Mouse (Mus musculus) A20 (cell line): ENCODE results near the gene Nrm.

ENCODE experiments used
- DNase-seq: peaks from one replicate; pipeline ENCODE4 v3.0.0-alpha.2; 2011; ENCODE audit warnings: low read depth, low spot score

Nrm gene

DNA sequence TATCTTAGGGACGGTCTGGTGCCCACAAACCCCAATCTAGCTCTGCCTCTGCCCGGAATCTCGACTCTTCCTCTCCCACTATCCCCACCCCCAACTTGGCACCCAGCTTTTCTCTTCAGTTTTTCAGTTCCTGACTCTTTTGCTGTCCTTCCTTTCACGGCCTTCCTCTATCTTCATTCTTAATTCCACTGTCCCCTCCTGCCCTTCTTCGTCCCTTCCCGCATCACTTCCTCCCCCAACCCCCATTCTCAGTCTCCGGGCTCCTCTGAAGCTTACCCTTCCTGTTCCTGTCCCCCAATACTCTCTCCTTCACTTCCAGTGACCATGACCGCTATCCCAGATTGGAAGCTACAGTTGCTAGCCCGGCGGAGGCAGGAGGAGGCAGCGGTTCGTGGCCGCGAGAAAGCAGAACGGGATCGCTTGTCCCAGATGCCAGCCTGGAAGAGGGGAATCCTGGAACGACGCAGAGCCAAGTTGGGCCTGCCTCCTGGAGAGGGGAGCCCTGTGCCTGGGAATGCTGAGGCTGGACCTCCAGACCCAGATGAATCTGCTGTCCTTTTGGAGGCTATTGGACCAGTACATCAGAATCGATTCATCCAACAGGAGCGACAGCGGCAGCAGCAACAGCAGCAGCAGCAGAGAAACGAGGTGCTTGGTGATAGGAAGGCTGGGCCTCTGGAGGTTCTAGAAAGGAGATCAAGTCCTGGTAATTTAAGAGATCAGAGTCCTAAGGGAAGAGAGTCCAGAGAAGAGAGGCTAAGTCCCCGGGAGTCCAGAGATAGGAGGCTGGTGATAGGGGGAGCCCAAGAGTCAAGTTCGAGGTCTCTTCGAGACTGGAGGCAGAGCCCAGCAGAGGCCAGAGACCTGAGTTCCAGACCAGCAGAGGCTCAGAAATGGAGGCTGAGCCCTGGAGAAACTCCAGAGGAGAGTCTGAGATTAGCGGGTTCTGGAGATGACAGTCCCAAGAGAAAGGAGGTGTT is 6.1 kb downstream of the Nrm start:
- DNase-seq = peak; percentile 83

DNA sequence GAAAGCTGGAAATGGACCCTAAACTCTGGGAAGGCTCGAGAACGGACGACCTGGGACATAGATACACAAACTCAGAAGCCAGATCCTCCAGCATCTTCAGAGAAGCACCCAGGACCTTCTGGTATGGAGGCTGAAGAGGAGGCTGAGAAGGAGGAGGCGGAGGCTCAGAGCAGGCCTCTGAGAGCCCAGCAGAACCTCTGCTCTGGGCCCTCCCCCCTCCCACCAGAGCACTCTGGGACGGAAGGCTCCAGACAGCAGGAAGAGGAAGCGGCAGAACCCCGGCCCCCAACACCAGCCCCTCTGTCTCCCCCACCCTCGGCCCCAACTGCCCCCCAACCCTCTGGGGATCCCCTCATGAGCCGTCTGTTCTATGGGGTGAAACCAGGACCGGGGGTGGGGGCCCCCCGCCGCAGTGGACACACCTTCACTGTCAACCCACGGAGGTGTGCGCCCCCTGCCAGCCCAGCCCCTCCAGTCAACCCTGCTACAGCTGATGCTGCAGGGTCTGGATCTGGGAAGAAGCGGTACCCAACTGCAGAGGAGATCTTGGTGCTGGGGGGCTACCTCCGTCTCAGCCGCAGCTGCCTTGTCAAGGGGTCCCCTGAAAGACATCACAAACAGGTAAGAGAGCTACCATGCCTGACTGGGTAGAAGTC is 7.2 kb downstream of the Nrm start:
- peak; percentile 76 for DNase-seq

DNA sequence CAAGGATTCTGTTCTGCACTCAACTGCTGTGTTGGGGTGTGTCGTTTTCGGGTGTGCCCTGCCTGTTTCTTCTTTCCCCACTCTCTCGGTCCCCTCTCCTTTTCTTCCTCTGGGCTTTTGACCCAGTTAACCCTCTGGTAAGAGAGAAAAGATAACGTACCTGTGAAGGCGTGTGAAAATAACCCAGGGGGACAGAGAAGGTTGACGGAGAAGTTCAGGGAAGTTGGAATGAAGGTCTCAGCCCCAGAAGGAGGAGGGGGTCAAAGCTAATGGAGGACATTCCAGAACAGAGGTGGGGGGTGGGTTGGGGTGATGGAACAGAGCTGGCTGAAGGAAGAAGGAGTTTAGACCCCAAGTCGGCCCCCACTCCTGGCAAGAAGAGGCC is 7.8 kb downstream of the Nrm start:
- DNase-seq = no peak

DNA sequence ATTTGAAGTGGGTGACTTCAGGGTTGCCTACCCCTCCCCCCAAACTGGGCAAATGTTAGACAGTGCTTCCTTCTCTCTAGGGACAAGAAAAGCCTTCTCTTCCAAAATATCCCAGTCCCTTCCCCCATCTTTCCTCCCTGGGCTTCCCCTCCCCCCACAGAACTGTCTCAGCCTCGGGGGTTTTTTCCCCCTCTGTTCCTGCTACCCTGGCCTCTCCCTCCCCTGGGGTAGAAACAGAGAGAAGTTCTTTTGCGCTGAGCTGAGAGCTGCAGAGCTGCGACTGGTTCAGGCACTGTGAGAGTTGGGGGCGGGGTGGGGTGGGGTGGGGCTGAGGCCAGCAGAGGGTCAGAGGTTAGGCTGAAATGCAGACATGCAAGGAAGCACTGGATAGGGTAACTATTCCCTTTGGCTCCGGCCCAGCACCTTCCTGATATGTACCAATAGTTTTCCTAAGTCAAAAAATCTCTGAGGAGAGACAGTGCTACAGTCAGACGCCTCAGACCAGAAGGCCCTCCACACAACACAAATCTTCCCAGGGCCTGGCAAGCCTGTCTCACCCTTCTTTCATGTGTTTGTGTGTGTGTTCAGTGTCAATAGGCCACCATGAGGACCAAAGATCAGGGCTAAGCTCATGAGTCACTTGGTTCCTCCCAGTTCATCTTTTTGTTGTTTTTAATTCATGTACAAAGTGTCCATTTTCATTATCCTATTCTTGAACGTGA is 8.4 kb downstream of the Nrm start:
- DNase-seq = peak; percentile 78

DNA sequence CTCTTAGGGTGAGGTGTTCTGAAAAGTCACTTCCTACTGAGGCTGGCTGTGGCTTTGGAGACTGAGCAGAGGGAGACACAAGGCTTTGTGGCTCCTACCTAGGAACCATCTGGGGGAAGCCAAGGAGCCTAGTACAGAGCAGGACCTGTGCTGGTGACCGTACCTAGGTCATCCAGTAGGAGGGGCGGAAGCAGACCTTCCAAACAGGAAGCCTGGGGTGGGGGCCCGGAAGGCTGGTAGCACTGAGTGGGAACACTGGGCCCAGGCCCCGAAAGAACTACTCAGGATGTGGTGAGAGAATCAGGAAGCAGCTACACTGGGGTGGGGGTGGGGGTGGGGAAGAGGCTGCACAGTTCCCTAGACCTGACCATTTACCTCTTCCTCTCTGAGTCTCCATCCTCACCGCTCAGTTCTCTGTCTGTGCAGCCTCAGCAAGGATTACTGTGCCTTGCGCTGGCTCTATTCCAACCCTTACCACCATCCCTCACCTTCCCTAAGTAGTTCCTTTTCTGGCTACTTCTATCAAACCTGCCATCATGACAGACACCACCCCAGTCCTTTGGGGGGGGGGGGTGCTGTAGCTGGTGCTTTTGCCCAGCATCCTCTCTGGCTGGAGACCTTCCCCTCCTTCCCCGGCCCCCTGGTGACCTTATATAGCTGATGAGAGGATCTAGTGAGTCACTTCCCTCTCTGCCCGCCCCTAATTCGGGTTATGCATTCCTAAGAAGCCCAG is 9.2 kb downstream of the Nrm start:
- peak; percentile 78 for DNase-seq

DNA sequence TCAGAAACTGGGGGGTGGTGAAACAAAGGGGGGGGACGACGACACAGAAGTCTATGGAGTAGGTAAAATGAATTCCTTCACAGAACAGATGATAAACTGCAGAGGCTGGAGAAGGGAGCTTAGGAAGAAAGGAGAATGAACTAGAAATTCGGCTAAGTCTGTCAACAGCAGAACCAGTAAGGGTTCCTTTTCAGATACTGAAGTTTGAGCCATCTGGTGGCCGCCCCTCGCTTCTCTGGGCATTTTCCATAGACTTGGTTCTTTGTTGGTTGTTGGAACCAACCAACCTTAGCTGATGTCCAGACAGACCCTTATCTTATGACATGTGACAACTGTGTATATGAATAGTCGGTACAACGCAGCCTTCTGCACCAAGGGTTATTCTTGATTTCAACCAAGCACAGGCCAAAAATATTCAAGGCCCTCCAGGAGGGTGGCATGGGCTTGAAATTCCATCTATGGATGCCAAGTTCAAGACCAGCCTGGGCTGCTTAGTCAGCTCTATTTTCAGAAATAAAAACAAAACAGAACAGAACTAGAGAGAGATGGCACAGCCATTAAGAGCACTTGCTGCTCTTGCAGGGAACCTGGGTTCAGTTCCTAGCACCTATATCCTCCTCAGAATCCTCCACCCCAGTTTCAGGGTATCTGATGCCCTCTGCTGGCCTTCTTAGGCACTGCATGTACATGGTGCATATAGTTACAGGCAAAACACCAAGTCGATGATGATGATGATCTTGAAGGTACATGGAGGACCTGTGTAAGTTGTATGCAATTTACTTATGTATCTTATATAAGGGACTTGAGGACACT is 10.0 kb downstream of the Nrm start:
- peak; percentile 62 for DNase-seq

DNA sequence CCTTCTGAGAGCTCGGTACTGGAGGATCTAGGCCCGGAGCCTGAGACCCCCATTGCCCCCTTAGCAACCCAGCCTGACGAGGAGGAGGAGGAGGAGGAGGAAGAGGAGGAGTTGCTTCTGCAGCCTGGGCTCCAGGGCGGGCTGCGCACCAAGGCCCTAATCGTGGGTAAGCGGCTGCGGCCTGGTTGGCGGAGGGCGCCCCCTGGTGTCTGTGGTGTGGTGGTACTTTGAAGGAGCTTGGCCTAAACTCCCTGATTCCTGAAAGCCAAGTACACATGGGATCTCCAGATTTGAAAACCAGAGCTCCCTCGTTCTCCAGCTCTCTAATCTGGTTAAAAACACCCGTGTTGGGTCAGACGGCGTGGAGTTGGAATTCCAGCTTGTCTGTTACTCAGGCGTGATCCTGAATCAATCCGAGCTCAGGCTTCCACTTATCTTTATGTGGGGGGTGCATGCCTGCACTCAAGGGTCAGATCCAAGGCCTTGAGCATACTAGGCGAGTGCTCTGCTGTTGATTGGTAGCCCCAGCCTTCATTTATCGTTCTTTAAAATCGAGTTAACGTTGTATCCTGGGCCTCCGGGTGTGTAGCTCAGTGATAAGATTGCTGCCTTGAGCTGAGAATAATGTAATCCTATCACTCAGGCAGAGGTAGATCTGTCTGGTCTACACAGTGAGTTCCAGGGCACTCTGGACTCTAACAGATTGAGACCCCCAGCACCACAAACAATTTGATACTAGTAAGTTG is 12.8 kb downstream of the Nrm start:
- peak; percentile 80 for DNase-seq

DNA sequence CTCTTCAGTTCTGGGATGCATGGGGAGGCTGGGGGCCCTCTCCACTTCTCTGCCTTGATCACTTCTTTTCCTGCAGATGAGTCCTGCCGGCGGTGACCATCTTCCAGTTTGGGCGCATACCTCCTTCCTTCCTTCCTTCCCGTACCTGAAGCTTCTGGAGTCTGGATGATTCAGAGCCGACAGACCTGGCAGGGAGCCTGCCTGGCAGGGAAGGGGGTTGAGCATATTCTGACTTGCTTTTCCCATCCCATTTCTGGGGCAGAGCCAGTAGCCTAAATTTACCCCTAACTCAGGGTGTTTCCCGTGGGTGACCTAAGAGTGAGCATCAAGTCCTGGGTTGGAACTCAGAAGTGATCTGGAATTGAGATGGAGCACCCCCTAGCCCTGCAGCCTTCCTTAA is 13.6 kb downstream of the Nrm start:
- DNase-seq = no peak

DNA sequence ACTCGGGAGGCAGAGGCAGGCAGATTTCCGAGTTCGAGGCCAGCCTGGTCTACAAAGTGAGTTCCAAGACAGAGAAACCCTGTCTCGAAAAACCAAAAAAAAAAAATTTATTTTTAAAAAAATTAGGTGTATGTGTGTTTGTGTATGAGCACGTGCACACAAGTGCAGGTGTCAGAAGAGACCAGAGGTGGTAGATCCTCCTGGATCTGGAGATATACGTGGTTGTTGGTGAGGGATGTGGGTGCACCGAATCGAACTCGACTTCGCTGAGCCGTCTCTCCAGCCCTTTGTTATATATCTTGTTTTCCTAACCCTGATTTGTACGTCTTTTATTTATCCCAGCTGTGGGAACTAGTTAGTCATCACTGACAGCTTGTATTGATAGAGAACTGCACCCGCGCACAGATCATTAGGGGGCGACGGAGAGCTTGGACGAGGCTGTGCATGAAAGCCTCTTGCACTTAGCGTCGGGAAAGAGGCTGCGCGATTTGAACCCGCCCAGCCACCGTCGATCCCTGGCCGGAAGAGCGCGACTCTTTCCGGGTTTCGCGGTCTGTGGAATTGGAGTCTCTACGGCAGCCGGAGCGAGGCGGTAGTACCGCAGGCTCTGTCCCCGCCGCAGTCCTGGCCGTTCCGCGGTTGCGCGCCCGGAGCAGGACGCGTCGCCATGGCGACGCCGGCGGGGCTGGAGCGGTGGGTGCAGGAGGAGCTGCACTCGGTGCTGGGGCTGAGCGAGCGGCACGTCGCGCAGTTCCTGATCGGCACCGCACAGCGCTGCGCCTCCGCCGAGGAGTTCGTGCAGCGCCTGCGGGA is 18.3 kb downstream of the Nrm start, which contains the start of gene Dhx16:
Gene Dhx16, plus strand, starts transcription at position 575 of the 813 bp plus-strand sequence.
- peak; percentile 97 for DNase-seq

DNA sequence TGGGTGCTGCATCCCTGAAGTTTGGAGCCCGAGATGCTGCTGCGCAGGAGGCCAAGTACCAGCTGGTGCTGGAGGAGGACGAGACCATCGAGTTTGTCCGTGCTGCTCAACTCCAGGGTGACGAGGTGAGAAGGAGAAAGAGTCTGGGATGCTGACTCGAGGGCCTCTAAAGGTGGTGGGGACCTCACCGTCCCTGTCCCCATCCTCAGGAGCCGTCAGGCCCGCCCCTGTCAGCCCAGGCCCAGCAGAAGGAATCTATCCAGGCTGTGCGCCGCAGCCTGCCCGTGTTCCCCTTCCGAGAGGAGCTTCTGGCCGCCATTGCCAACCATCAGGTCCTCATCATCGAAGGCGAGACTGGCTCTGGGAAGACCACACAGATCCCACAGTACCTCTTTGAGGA is 21.8 kb downstream of the Nrm start:
- no peak for DNase-seq

DNA sequence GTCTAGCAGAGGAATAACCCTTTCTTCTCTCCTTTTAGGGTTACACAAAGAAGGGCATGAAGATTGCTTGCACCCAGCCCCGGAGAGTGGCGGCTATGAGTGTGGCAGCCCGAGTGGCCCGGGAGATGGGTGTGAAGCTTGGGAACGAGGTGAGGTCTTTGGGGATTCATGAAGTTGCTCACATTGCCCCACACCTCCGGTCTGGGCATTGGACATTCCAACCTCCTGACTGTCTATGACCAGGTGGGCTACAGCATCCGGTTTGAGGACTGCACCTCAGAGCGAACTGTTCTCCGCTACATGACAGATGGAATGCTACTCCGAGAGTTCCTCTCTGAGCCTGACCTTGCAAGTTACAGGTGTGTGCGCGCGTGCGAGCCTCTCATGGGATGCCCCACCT is 22.7 kb downstream of the Nrm start:
- DNase-seq = no peak

DNA sequence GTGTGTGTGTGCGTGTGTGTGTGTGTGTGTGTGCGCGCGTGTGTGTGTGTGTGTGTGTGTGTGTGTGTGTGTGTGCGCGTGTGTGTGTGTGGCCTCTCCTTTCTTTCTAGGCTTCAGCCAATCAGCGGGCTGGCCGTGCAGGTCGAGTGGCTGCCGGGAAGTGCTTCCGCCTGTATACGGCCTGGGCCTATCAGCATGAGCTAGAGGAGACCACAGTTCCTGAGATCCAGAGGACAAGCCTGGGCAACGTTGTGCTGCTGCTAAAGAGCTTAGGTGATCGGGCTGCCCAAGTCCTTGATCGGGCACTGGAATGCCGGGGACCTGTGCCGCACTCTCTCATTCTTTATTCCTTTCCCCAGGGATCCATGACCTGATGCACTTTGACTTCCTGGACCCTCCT is 26.6 kb downstream of the Nrm start:
- DNase-seq = no peak

DNA sequence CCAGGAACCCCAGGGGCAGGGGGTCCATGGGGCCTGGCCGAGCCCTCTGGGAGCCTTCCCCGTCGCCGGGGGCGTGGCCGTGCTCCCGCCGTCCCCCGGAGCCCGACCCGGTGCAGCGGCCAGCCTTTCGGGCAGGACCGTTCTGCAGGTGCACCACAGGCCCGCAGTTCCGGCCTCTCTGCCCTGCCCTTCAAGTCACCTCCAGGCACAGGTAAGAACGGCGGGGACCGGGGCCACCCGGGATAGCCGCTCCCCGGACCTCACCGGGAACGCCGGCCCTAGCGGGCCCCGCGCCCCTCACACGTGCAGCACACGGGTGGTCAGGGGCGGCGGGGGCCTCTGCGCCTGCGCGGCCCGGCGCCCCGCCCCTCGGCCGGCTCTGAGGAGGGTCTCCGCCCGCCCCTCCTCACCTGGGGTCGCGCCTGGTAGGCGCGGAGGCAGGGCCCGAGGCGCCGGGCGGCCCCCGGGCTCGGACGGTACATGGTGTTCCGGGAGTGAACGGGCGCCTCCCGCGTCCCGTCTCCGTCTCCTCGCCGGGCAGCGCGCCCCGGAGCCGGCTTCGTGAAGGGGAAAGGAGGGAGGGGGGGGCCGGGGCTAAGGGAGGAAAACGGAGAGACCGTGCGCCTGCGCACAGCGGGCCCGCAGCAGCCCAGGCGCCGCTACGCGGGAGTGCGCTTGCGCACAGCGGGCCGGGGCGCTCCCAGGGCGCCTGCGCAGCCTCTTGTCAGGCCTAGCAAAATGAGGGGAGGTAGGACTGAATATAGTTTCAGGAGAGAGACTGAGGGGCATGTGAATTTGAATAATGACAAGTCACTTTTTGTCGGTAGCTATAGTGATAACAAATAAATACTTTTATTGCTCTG is 35.9 kb downstream of the Nrm start, which contains the start of gene 2310061I04Rik:
Gene 2310061I04Rik, minus strand, starts transcription at position 651 of the 863 bp plus-strand sequence.
- peak; percentile 97 for DNase-seq

DNA sequence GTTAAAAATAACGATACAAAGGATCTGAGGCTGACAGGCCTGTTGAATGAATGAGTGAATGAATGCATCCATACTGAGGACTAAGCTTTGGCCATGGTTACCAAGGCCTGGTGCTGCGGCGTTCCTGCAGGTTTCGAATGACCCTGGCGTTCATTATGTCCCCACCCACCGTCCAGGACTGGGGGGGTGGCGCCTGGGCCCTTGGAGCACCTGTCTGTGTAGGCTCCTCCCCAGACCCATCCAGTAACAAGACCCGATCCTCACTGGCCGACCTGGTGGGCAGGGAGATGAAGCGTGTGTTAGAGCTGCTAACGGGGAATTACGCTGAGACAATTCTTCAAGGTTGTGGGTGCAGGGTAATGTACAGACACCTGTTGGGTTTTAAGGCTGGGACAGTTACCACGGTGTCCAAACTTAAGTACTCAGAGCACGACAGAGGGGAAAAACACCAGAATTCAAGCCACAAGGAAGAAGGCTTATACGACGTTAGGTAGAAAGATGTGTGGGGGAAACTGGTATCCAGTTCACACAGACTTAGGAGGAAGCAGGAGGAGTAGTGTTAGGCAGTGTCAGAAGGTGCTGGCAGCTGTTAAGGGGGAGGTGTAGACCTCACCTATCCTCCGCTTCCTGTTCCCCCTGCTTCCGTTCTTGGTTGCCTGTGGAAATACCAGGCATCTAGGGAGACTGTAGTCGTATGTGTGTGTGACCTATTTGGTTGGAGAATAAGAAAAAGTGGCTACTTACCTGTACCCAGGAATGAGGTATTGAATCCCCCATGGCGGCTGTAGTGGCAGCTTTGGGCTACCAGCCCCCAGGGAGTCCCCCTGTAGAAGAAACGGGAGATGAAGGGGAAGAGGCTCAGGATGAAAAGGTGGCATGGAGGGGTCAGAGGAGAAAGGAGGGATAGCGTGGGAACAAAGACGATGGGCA is 36.8 kb downstream of the Nrm start:
- DNase-seq = peak; percentile 88

DNA sequence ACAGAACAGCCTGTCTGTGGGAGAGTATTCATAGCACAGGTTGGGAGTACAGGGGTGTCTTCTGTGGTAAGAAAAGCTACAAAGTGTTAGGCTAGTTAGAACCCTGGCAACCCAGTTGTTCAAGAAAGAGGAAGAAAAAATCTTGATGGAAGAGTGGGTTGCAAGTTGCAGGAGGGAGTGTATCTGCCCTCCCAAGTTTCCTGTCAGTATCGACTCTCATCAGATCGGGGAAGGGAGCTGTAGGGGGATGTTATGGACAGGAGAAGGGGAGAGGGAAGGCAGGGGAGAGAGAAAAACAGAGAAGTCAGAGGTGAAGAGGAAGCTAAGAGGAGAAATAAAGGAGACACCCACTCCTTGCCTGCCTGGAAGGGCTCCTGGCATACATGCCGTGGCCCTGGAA is 39.5 kb downstream of the Nrm start:
- DNase-seq = no peak

DNA sequence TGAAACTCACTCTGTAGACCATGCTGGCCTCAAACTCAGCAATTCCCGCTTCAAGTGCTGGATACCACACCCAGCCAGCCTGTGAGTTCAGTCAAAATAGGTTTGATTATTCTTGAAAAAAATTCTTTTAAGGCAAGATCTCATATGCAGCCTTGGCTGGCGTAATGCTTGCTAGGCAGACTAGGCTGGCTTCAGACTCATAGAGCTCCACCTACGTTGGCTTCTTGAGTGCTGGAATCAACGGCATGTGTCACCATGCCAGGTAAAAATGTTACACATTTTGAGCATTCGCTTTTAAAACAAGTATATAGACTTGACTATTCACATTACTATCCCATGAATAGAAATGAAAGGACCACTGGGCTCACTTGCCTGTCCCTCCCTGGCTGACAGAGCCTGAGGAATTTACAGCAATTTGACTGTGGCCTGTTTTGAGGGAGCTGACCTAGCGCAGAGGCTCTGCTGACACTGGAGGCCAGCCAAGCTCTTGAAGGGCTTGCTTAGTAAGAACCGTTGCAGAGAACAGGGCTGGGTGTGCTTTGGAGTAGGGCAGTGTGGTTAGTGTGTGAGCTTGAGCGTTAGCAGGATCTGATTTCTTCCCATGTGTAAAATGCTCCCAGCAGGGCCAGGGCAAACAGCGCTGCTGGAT is 42.3 kb downstream of the Nrm start:
- DNase-seq = no peak
